Mouse (Mus musculus) retina, adult 2 months (tissue): ENCODE measurements around the gene Elmsan1.
"Not testable (repeated sequence)": the region's sequence is repeated elsewhere in the genome, so short reads cannot be mapped to it uniquely, and the experiment has no call there.

Source experiments
- DNase-seq: peaks from one replicate; pipeline ENCODE4 v3.0.0-alpha.2; 2012; ENCODE audit warnings: low read depth, low spot score

The Elmsan1 gene

GRCm38 (mm10) chr12:84100604-84101492 is 117.8 kb downstream of the Elmsan1 start, which contains the start of gene Acot6:
Gene Acot6 (plus strand): TSS chr12:84100654.
- DNase-seq = not testable (repeated sequence)

GRCm38 (mm10) chr12:84100071-84100470 is 118.6 kb downstream of the Elmsan1 start:
- no peak for DNase-seq

- DNase-seq = no peak
These were observed 119.1 kb downstream of the Elmsan1 start for GRCm38 (mm10) chr12:84099605-84100004.
